Mouse (Mus musculus): ENCODE data around the gene Esf1. TPM values are rescaled to one million over a fixed set of nuclear protein-coding genes. Genes with fewer than 3 reads are reported as not detected.
A peak's percentile ranks its signal among the peaks of the same experiment; 100 is the strongest.
"Not testable (repeated sequence)": the region's sequence is repeated elsewhere in the genome, so short reads cannot be mapped to it uniquely, and the experiment has no call there.

The Esf1 gene
- polyA plus RNA-seq, 1 experiment from 2014 or later, result 17.6 TPM

GRCm38 (mm10) chr2:140170803-140171553, 614 bp upstream of the Esf1 start:
- peak overlapping the region; percentile 77 for H3K27ac ChIP-seq (ENCODE audit: low read depth, low read length)
- H3K36me3 ChIP-seq (ENCODE audit: control insufficient read depth, insufficient read depth, low read length), result 0 out of 2 replicates have a peak, but pooled peaks cover 10% of the 10 kb centered on the region
- peak overlapping the region; percentile 88 for H3K4me3 ChIP-seq (ENCODE audit: low read depth, low read length)
- H3K27me3 ChIP-seq (ENCODE audit: control insufficient read depth, insufficient read depth, low read length), result no peaks in the 10 kb centered on the region
- peak; percentile 86 for ATAC-seq (ENCODE audit: low read depth)
- peak overlapping the region; percentile 74 for H3K9ac ChIP-seq (replicated peaks; ENCODE audit: low read depth, low read length)
- peaks cover 6% of the 10 kb centered on the region; the same call in 1 of the 2 replicates for H3K4me1 ChIP-seq (ENCODE audit: control insufficient read depth, insufficient read depth, low read length)
- no peaks in the 10 kb centered on the region for H3K9me3 ChIP-seq (ENCODE audit: control insufficient read depth, low read length)
- 7% methylated on average over 28 of the region's 28 CpGs for WGBS
- H3K4me2 ChIP-seq (ENCODE audit: low read depth, low read length), result peak overlapping the region; percentile 94

GRCm38 (mm10) chr2:140169057-140169456, 1.3 kb downstream of the Esf1 start:
- H3K4me2 ChIP-seq (ENCODE audit: low read depth, low read length), result no peak overlapping the region
- no peaks in the 10 kb centered on the region for H3K9me3 ChIP-seq (ENCODE audit: control insufficient read depth, low read length)
- no peaks in the 10 kb centered on the region for H3K27me3 ChIP-seq (ENCODE audit: control insufficient read depth, insufficient read depth, low read length)
- H3K4me3 ChIP-seq (ENCODE audit: low read depth, low read length), result no peak overlapping the region
- H3K36me3 ChIP-seq (ENCODE audit: control insufficient read depth, insufficient read depth, low read length), result peaks cover 10% of the 10 kb centered on the region
- no peak for ATAC-seq (ENCODE audit: low read depth)
- no peak overlapping the region for H3K9ac ChIP-seq (replicated peaks; ENCODE audit: low read depth, low read length)
- WGBS, result 96% methylated on average over 1 of the region's 1 CpGs
- peaks cover 6% of the 10 kb centered on the region; the same call in 1 of the 2 replicates for H3K4me1 ChIP-seq (ENCODE audit: control insufficient read depth, insufficient read depth, low read length)
- no peak overlapping the region for H3K27ac ChIP-seq (ENCODE audit: low read depth, low read length)

GRCm38 (mm10) chr2:140163351-140163854, 7.0 kb downstream of the Esf1 start:
- H3K4me3 ChIP-seq (ENCODE audit: low read depth, low read length), result no peak overlapping the region
- H3K9me3 ChIP-seq (ENCODE audit: control insufficient read depth, low read length), result no peaks in the 10 kb centered on the region
- H3K27me3 ChIP-seq (ENCODE audit: control insufficient read depth, insufficient read depth, low read length), result no peaks in the 10 kb centered on the region
- no peak overlapping the region for H3K4me2 ChIP-seq (ENCODE audit: low read depth, low read length)
- H3K36me3 ChIP-seq (ENCODE audit: control insufficient read depth, insufficient read depth, low read length), result peaks cover 15% of the 10 kb centered on the region
- no peak overlapping the region for H3K9ac ChIP-seq (replicated peaks; ENCODE audit: low read depth, low read length)
- WGBS, result 95% methylated on average over 5 of the region's 5 CpGs
- H3K27ac ChIP-seq (ENCODE audit: low read depth, low read length), result no peak overlapping the region
- no peak for ATAC-seq (ENCODE audit: low read depth)
- H3K4me1 ChIP-seq (ENCODE audit: control insufficient read depth, insufficient read depth, low read length), result no peaks in the 10 kb centered on the region

- H3K27me3 ChIP-seq (ENCODE audit: control insufficient read depth, insufficient read depth, low read length), result no peaks in the 10 kb centered on the region
- ATAC-seq (ENCODE audit: low read depth), result no peak
- H3K36me3 ChIP-seq (ENCODE audit: control insufficient read depth, insufficient read depth, low read length), result peaks cover 21% of the 10 kb centered on the region
- no peak overlapping the region for H3K9ac ChIP-seq (replicated peaks; ENCODE audit: low read depth, low read length)
- no peak overlapping the region for H3K27ac ChIP-seq (ENCODE audit: low read depth, low read length)
- H3K4me1 ChIP-seq (ENCODE audit: control insufficient read depth, insufficient read depth, low read length), result no peaks in the 10 kb centered on the region
- H3K4me2 ChIP-seq (ENCODE audit: low read depth, low read length), result no peak overlapping the region
- H3K9me3 ChIP-seq (ENCODE audit: control insufficient read depth, low read length), result no peaks in the 10 kb centered on the region
- no peak overlapping the region for H3K4me3 ChIP-seq (ENCODE audit: low read depth, low read length)
- 75% methylated on average over 3 of the region's 3 CpGs for WGBS
Observed at GRCm38 (mm10) chr2:140159186-140159730, 11.1 kb downstream of the Esf1 start.

- 94% methylated on average over 4 of the region's 4 CpGs for WGBS
- not testable (repeated sequence) for H3K9me3 ChIP-seq (ENCODE audit: control insufficient read depth, low read length); H3K4me3 ChIP-seq (ENCODE audit: low read depth, low read length); H3K27me3 ChIP-seq (ENCODE audit: control insufficient read depth, insufficient read depth, low read length); ATAC-seq (ENCODE audit: low read depth); H3K4me1 ChIP-seq (ENCODE audit: control insufficient read depth, insufficient read depth, low read length); H3K9ac ChIP-seq (replicated peaks; ENCODE audit: low read depth, low read length); H3K4me2 ChIP-seq (ENCODE audit: low read depth, low read length); H3K27ac ChIP-seq (ENCODE audit: low read depth, low read length)
- H3K36me3 ChIP-seq (ENCODE audit: control insufficient read depth, insufficient read depth, low read length), result peaks cover 13% of the 10 kb centered on the region
Observed at GRCm38 (mm10) chr2:140151743-140152142, 18.6 kb downstream of the Esf1 start, which contains the start of gene Gm17374. Gene Gm17374, plus strand, starts transcription at chr2:140152043.

- Histone ChIP-seq H3K4me1 (ENCODE audit: control insufficient read depth, insufficient read depth, low read length) (no peaks in the 10 kb centered on the region), H3K9me3 (ENCODE audit: control insufficient read depth, low read length) (no peaks in the 10 kb centered on the region), H3K36me3 (ENCODE audit: control insufficient read depth, insufficient read depth, low read length) (peaks cover 31% of the 10 kb centered on the region), H3K9ac (replicated peaks; ENCODE audit: low read depth, low read length) (no peak overlapping the region), H3K27me3 (ENCODE audit: control insufficient read depth, insufficient read depth, low read length) (no peaks in the 10 kb centered on the region), H3K4me3 (ENCODE audit: low read depth, low read length) (no peak overlapping the region), H3K27ac (ENCODE audit: low read depth, low read length) (no peak overlapping the region), H3K4me2 (ENCODE audit: low read depth, low read length) (no peak overlapping the region)
- ATAC-seq (ENCODE audit: low read depth), result no peak
- 89% methylated on average over 2 of the region's 2 CpGs for WGBS
Observed at GRCm38 (mm10) chr2:140125516-140125915, 44.8 kb downstream of the Esf1 start.

- Histone ChIP-seq H3K27me3 (ENCODE audit: control insufficient read depth, insufficient read depth, low read length) (no peaks in the 10 kb centered on the region), H3K4me1 (ENCODE audit: control insufficient read depth, insufficient read depth, low read length) (no peaks in the 10 kb centered on the region), H3K9me3 (ENCODE audit: control insufficient read depth, low read length) (no peaks in the 10 kb centered on the region), H3K27ac (ENCODE audit: low read depth, low read length) (no peak overlapping the region), H3K4me3 (ENCODE audit: low read depth, low read length) (no peak overlapping the region), H3K4me2 (ENCODE audit: low read depth, low read length) (no peak overlapping the region), H3K9ac (replicated peaks; ENCODE audit: low read depth, low read length) (no peak overlapping the region), H3K36me3 (ENCODE audit: control insufficient read depth, insufficient read depth, low read length) (no peaks in the 10 kb centered on the region)
- 92% methylated on average over 8 of the region's 8 CpGs for WGBS
- no peak for ATAC-seq (ENCODE audit: low read depth)
Observed at GRCm38 (mm10) chr2:140113851-140114250, 56.5 kb downstream of the Esf1 start.

- no peak for ATAC-seq (ENCODE audit: low read depth)
- Histone ChIP-seq H3K4me3 (ENCODE audit: low read depth, low read length) (no peak overlapping the region), H3K27me3 (ENCODE audit: control insufficient read depth, insufficient read depth, low read length) (no peaks in the 10 kb centered on the region), H3K9me3 (ENCODE audit: control insufficient read depth, low read length) (no peaks in the 10 kb centered on the region), H3K27ac (ENCODE audit: low read depth, low read length) (no peak overlapping the region), H3K4me1 (ENCODE audit: control insufficient read depth, insufficient read depth, low read length) (no peaks in the 10 kb centered on the region), H3K36me3 (ENCODE audit: control insufficient read depth, insufficient read depth, low read length) (no peaks in the 10 kb centered on the region), H3K9ac (replicated peaks; ENCODE audit: low read depth, low read length) (no peak overlapping the region), H3K4me2 (ENCODE audit: low read depth, low read length) (no peak overlapping the region)
- WGBS, result 50% methylated on average over 1 of the region's 1 CpGs
Observed at GRCm38 (mm10) chr2:140108945-140109344, 61.4 kb downstream of the Esf1 start.

- Histone ChIP-seq H3K27ac (ENCODE audit: low read depth, low read length) (no peak overlapping the region), H3K4me3 (ENCODE audit: low read depth, low read length) (no peak overlapping the region), H3K9ac (replicated peaks; ENCODE audit: low read depth, low read length) (no peak overlapping the region), H3K36me3 (ENCODE audit: control insufficient read depth, insufficient read depth, low read length) (no peaks in the 10 kb centered on the region), H3K27me3 (ENCODE audit: control insufficient read depth, insufficient read depth, low read length) (no peaks in the 10 kb centered on the region), H3K9me3 (ENCODE audit: control insufficient read depth, low read length) (no peaks in the 10 kb centered on the region), H3K4me1 (ENCODE audit: control insufficient read depth, insufficient read depth, low read length) (no peaks in the 10 kb centered on the region), H3K4me2 (ENCODE audit: low read depth, low read length) (no peak overlapping the region)
- no peak for ATAC-seq (ENCODE audit: low read depth)
- WGBS, result 96% methylated on average over 4 of the region's 4 CpGs
Observed at GRCm38 (mm10) chr2:140107641-140108040, 62.7 kb downstream of the Esf1 start.
